18 mouse cellular contexts compared by ENCODE assay signal in genomic region chr3:99245341-99245740, GRCm38 (mm10). TPM values are rescaled to one million over a fixed set of nuclear protein-coding genes. Genes with fewer than 3 reads are reported as not detected.
"Had no signal": no experiment of that assay in that cellular context is flagged by ENCODE, and none has a peak within 500 bp of the region (broad histone marks: within the 10 kb centered on the region; RNA-seq: fewer than 3 reads in every experiment).

No protein-coding gene starts in this region.

- H3K9me3 ChIP-seq: limb, embryonic 12.5 days; liver, embryonic 12.5 days; liver, embryonic 15.5 days had no signal

- H3K36me3 ChIP-seq: limb, embryonic 12.5 days; liver, embryonic 12.5 days; liver, embryonic 15.5 days had no signal

- H3K9ac ChIP-seq: limb, embryonic 12.5 days; liver, embryonic 12.5 days; liver, embryonic 15.5 days had no signal

- H3K4me3 ChIP-seq: layer of hippocampus, adult 2 months; limb, embryonic 12.5 days; liver, embryonic 12.5 days; liver, embryonic 15.5 days had no signal

- ATAC-seq: intestine, embryonic 16.5 days; liver, embryonic 12.5 days had no signal

- H3K27ac ChIP-seq: layer of hippocampus, adult 2 months; limb, embryonic 12.5 days; liver, embryonic 12.5 days; liver, embryonic 15.5 days had no signal

- DNase-seq: kidney, adult 18-20 months; kidney, adult 9 months; kidney, postnatal 14 days; kidney, postnatal 4 days; layer of hippocampus, adult 9-11 months; liver; midbrain, embryonic 14.5 days; thymus, adult 18-20 months; thymus, postnatal 14 days; thymus, postnatal 4 days had no signal

- H3K4me1 ChIP-seq: liver, embryonic 12.5 days had no signal

- H3K4me2 ChIP-seq: limb, embryonic 12.5 days; liver, embryonic 12.5 days; liver, embryonic 15.5 days; midbrain, embryonic 11.5 days had no signal

RNA-seq across cellular contexts. Expression of gene Tbx15, which starts 5.2 kb away (rescaled TPM):
- polyA plus RNA-seq: liver, embryonic 12.5 days; small intestine, adult 2 months; spleen, adult 2 months had no signal
